Mouse (Mus musculus): ENCODE results near the gene Ttc9. TPM values are rescaled to one million over a fixed set of nuclear protein-coding genes. Genes with fewer than 3 reads are reported as not detected.

Gene Ttc9
- total and polyA plus RNA-seq, 2 experiments, result not detected

- no peaks in the 10 kb centered on the region for H3K4me1 ChIP-seq (ENCODE audit: control insufficient read depth, insufficient read depth, low read length)
- H3K27me3 ChIP-seq (ENCODE audit: control insufficient read depth, insufficient read depth, low read length), result no peaks in the 10 kb centered on the region
- H3K4me3 ChIP-seq (ENCODE audit: insufficient read depth, low read depth, low read length), result no peak overlapping the region
- TF ChIP-seq POLR2A (IDR thresholded peaks at IDR 0.05; ENCODE audit: extremely low read depth, insufficient read depth, low read length) (no peak), CTCF (IDR thresholded peaks at IDR 0.05; ENCODE audit: low read depth, low read length) (no peak)
- DNase-seq (ENCODE audit: extremely low read depth, low read depth, low spot score), result no peak
- H3K36me3 ChIP-seq (ENCODE audit: control insufficient read depth, insufficient read depth, low read length), result no peaks in the 10 kb centered on the region
- H3K9ac ChIP-seq (ENCODE audit: low read depth, low read length), result no peak overlapping the region
- WGBS, result 72% methylated on average over 9 of the region's 9 CpGs
- H3K79me2 ChIP-seq (ENCODE audit: control insufficient read depth, insufficient read depth, low read length), result no peaks in the 10 kb centered on the region
- no peak overlapping the region for H3K27ac ChIP-seq (replicated peaks; ENCODE audit: insufficient read depth, low read depth, low read length)
Measured at GRCm38 (mm10) chr12:81663116-81663515, 32.1 kb downstream of the Ttc9 start.

GRCm38 (mm10) chr12:81663906-81664305, 32.9 kb downstream of the Ttc9 start:
- no peak overlapping the region for H3K9ac ChIP-seq (ENCODE audit: low read depth, low read length)
- 85% methylated on average over 5 of the region's 5 CpGs for WGBS
- no peaks in the 10 kb centered on the region for H3K79me2 ChIP-seq (ENCODE audit: control insufficient read depth, insufficient read depth, low read length)
- no peak for TF ChIP-seq POLR2A (IDR thresholded peaks at IDR 0.05; ENCODE audit: extremely low read depth, insufficient read depth, low read length)
- TF ChIP-seq CTCF (IDR thresholded peaks at IDR 0.05; ENCODE audit: low read depth, low read length), result no peak
- no peak overlapping the region for H3K4me3 ChIP-seq (ENCODE audit: insufficient read depth, low read depth, low read length)
- H3K27ac ChIP-seq (replicated peaks; ENCODE audit: insufficient read depth, low read depth, low read length), result no peak overlapping the region
- H3K36me3 ChIP-seq (ENCODE audit: control insufficient read depth, insufficient read depth, low read length), result no peaks in the 10 kb centered on the region
- no peaks in the 10 kb centered on the region for H3K27me3 ChIP-seq (ENCODE audit: control insufficient read depth, insufficient read depth, low read length)
- no peaks in the 10 kb centered on the region for H3K4me1 ChIP-seq (ENCODE audit: control insufficient read depth, insufficient read depth, low read length)
- no peak for DNase-seq (ENCODE audit: extremely low read depth, low read depth, low spot score)

- H3K9ac ChIP-seq (ENCODE audit: low read depth, low read length), result no peak overlapping the region
- no peaks in the 10 kb centered on the region for H3K36me3 ChIP-seq (ENCODE audit: control insufficient read depth, insufficient read depth, low read length)
- no peaks in the 10 kb centered on the region for H3K27me3 ChIP-seq (ENCODE audit: control insufficient read depth, insufficient read depth, low read length)
- no peak overlapping the region for H3K4me3 ChIP-seq (ENCODE audit: insufficient read depth, low read depth, low read length)
- no peaks in the 10 kb centered on the region for H3K79me2 ChIP-seq (ENCODE audit: control insufficient read depth, insufficient read depth, low read length)
- DNase-seq (ENCODE audit: extremely low read depth, low read depth, low spot score), result no peak
- 86% methylated on average over 9 of the region's 9 CpGs for WGBS
- TF ChIP-seq CTCF (IDR thresholded peaks at IDR 0.05; ENCODE audit: low read depth, low read length) (no peak), POLR2A (IDR thresholded peaks at IDR 0.05; ENCODE audit: extremely low read depth, insufficient read depth, low read length) (no peak)
- H3K4me1 ChIP-seq (ENCODE audit: control insufficient read depth, insufficient read depth, low read length), result no peaks in the 10 kb centered on the region
- no peak overlapping the region for H3K27ac ChIP-seq (replicated peaks; ENCODE audit: insufficient read depth, low read depth, low read length)
Measured at GRCm38 (mm10) chr12:81668406-81668805, 37.4 kb downstream of the Ttc9 start.

GRCm38 (mm10) chr12:81675557-81675956, 44.5 kb downstream of the Ttc9 start:
- H3K27me3 ChIP-seq (ENCODE audit: control insufficient read depth, insufficient read depth, low read length), result no peaks in the 10 kb centered on the region
- H3K27ac ChIP-seq (replicated peaks; ENCODE audit: insufficient read depth, low read depth, low read length), result no peak overlapping the region
- H3K9ac ChIP-seq (ENCODE audit: low read depth, low read length), result no peak overlapping the region
- no peak overlapping the region for H3K4me3 ChIP-seq (ENCODE audit: insufficient read depth, low read depth, low read length)
- TF ChIP-seq POLR2A (IDR thresholded peaks at IDR 0.05; ENCODE audit: extremely low read depth, insufficient read depth, low read length), result no peak
- TF ChIP-seq CTCF (IDR thresholded peaks at IDR 0.05; ENCODE audit: low read depth, low read length), result no peak
- no peak for DNase-seq (ENCODE audit: extremely low read depth, low read depth, low spot score)
- H3K36me3 ChIP-seq (ENCODE audit: control insufficient read depth, insufficient read depth, low read length), result no peaks in the 10 kb centered on the region
- H3K79me2 ChIP-seq (ENCODE audit: control insufficient read depth, insufficient read depth, low read length), result no peaks in the 10 kb centered on the region
- H3K4me1 ChIP-seq (ENCODE audit: control insufficient read depth, insufficient read depth, low read length), result no peaks in the 10 kb centered on the region
- 62% methylated on average over 2 of the region's 2 CpGs for WGBS

DNA sequence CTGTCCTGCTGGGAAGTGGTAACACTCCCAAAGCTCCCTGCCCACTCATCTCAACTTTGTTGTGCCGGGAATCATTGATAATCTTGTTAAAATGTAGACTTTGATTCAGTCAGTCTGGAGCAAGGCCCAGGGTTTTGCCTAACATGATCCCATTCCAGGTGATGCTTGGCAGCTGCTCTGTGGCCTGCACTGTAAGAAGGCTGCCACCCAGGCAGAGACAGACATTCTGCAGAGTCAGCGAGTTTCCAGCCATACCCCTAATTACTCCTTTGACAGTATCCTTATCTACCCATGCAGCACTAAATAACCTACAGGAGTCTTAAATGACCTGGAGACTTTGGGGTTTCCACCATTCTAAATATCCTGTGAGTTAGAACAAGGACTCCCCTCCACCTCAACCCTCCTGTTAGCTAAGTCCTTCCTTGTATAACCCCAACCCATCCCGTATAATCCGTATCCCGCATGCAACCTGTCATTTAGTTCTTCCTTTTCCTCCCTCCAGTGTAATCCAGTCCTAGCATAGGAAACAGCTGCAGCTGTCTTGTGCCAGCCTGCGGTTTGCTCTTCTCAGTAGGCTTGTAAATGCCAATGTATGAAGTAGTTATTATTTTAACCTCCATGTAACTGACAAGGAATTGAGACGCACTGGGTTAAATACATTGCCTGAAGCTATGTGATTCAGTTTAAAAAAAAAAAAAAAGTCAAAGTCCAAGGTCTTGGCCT, 48.9 kb downstream of the Ttc9 start:
- Histone ChIP-seq H3K27ac (replicated peaks; ENCODE audit: insufficient read depth, low read depth, low read length) (no peak overlapping the region), H3K27me3 (ENCODE audit: control insufficient read depth, insufficient read depth, low read length) (0 out of 2 replicates have a peak, but pooled peaks cover 3% of the 10 kb centered on the region), H3K36me3 (ENCODE audit: control insufficient read depth, insufficient read depth, low read length) (no peaks in the 10 kb centered on the region), H3K4me1 (ENCODE audit: control insufficient read depth, insufficient read depth, low read length) (no peaks in the 10 kb centered on the region), H3K4me3 (ENCODE audit: insufficient read depth, low read depth, low read length) (no peak overlapping the region), H3K9ac (ENCODE audit: low read depth, low read length) (no peak overlapping the region), H3K79me2 (ENCODE audit: control insufficient read depth, insufficient read depth, low read length) (no peaks in the 10 kb centered on the region)
- peak; percentile 13 for DNase-seq (ENCODE audit: extremely low read depth, low read depth, low spot score)
- TF ChIP-seq CTCF (IDR thresholded peaks at IDR 0.05; ENCODE audit: low read depth, low read length) (no peak), POLR2A (IDR thresholded peaks at IDR 0.05; ENCODE audit: extremely low read depth, insufficient read depth, low read length) (no peak)
- 69% methylated on average over 7 of the region's 7 CpGs for WGBS

DNA sequence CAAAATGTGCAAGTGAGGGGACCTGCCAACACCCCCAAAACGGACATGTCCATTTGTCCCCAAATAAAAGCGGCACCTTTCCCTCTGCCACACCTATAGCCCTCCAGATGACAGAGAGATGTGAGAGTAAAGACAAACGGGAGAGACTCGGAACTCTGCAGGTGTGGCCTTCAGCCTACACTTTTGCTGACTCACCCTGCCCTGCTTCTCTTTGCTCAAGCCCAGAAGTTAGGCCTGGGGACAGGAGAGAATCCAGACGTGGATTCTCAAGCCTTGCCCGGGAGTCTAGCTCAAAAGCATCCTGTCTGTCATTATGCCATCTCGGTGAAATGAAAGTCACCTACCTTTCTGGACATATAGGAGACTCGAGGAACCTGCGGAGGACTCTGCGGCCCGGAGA, 52.3 kb downstream of the Ttc9 start:
- Histone ChIP-seq H3K79me2 (ENCODE audit: control insufficient read depth, insufficient read depth, low read length) (no peaks in the 10 kb centered on the region), H3K27ac (replicated peaks; ENCODE audit: insufficient read depth, low read depth, low read length) (no peak overlapping the region), H3K4me3 (ENCODE audit: insufficient read depth, low read depth, low read length) (no peak overlapping the region), H3K4me1 (ENCODE audit: control insufficient read depth, insufficient read depth, low read length) (no peaks in the 10 kb centered on the region), H3K27me3 (ENCODE audit: control insufficient read depth, insufficient read depth, low read length) (0 out of 2 replicates have a peak, but pooled peaks cover 3% of the 10 kb centered on the region), H3K36me3 (ENCODE audit: control insufficient read depth, insufficient read depth, low read length) (no peaks in the 10 kb centered on the region), H3K9ac (ENCODE audit: low read depth, low read length) (no peak overlapping the region)
- TF ChIP-seq POLR2A (IDR thresholded peaks at IDR 0.05; ENCODE audit: extremely low read depth, insufficient read depth, low read length), result no peak
- no peak for TF ChIP-seq CTCF (IDR thresholded peaks at IDR 0.05; ENCODE audit: low read depth, low read length)
- DNase-seq (ENCODE audit: extremely low read depth, low read depth, low spot score), result no peak
- WGBS, result 59% methylated on average over 11 of the region's 11 CpGs
